Mouse (Mus musculus): ENCODE data around the gene Mapk8. TPM values are rescaled to one million over a fixed set of nuclear protein-coding genes. Genes with fewer than 3 reads are reported as not detected.

Mapk8 gene
- total RNA-seq, 2 experiments from 2014 or later: 28.8 to 39.0 TPM

- DNase-seq: no peak
- TF ChIP-seq CTCF (IDR thresholded peaks at IDR 0.05): no peak
- intact Hi-C loops (cut with DNase I): no loop called here
- H3K27ac ChIP-seq: no peak overlapping the region
- H3K4me3 ChIP-seq: no peak overlapping the region
Measured at GRCm38 (mm10) chr14:33331627-33332026, 115.3 kb downstream of the Mapk8 start.

- intact Hi-C loops (cut with DNase I): no loop called here
- Histone ChIP-seq H3K4me3 (no peak overlapping the region), H3K27ac (no peak overlapping the region)
- peak; percentile 48 for TF ChIP-seq CTCF (IDR thresholded peaks at IDR 0.05)
- no peak for DNase-seq
Measured at GRCm38 (mm10) chr14:33330986-33331385, 116.0 kb downstream of the Mapk8 start.

GRCm38 (mm10) chr14:33329297-33329805 lies 117.6 kb downstream of the Mapk8 start:
- intact Hi-C loops (cut with DNase I): loop anchor here (10.0 kb wide), 1 partner anchor 115 kb away; the partner anchor contains the start of gene Mapk8
- H3K27ac ChIP-seq: no peak overlapping the region
- DNase-seq: no peak
- TF ChIP-seq CTCF (IDR thresholded peaks at IDR 0.05): no peak
- no peak overlapping the region for H3K4me3 ChIP-seq

- intact Hi-C loops (cut with DNase I): loop anchor here (10.0 kb wide), 1 partner anchor 116 kb away; the partner anchor contains the start of gene Mapk8
- Histone ChIP-seq H3K27ac (no peak overlapping the region), H3K4me3 (no peak overlapping the region)
- no peak for DNase-seq
- TF ChIP-seq CTCF (IDR thresholded peaks at IDR 0.05): no peak
Measured at GRCm38 (mm10) chr14:33328369-33328768, 118.6 kb downstream of the Mapk8 start.

Other genes with a start within 250 kb of the Mapk8 start
- 1 to 10 TPM in 1 of 2 experiments, under 1 TPM in 1; 0.97 to 1.2 TPM for gene Arhgap22, start 233.1 kb downstream of the Mapk8 start, total RNA-seq (2021)
- not detected for gene Frmpd2, start 24.5 kb upstream of the Mapk8 start, total RNA-seq (2021)
- not detected for gene Ptpn20, start 142.0 kb upstream of the Mapk8 start, total RNA-seq (2021)

Data from gastrocnemius, adult 2 months (tissue).